Comparison of ENCODE assay signal across 8 mouse cellular contexts in the genomic region with DNA sequence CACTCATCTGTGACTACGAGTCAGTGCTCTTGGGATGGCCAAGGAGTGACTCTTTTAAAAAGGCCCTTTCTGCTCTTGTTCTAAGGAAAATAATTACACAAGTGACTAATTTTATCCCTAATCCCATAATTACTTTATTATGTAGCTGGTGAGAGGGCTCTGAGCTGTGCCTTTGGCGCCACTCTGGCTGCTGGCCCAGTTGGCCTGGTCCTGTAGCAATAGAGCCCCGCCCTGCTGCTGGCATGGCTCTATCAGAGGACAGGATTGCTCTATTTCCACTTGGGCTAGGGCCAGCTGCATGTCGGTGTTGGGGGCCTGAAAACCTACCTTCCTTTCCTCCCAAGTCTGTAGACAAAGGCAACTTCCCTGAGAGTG. TPM values are rescaled to one million over a fixed set of nuclear protein-coding genes. Genes with fewer than 3 reads are reported as not detected.
DNase-seq lines count a peak whose midpoint lies in the region; ATAC-seq lines count a peak whose summit lies in the region.

No protein-coding gene starts in this region.

- DNase-seq in heart, adult 18-20 months = peak; percentile 44 to 60
- DNase-seq in heart, embryonic 10.5 days (ENCODE audit: low spot score) = no peak
- DNase-seq in midbrain, embryonic 14.5 days = peak; percentile 39
- no peak for DNase-seq in thymus, postnatal 36 days
- no peak for DNase-seq in frontal cortex, postnatal 14 days (ENCODE audit: low spot score in 2 of 2)

- no peak overlapping the region for H3K4me2 ChIP-seq in midbrain, embryonic 14.5 days (ENCODE audit: low read length)
- H3K4me2 ChIP-seq in midbrain, embryonic 16.5 days (ENCODE audit: low read length) = no peak overlapping the region
- no peak overlapping the region for H3K4me2 ChIP-seq in heart, embryonic 15.5 days

- no peak overlapping the region for H3K9ac ChIP-seq in midbrain, embryonic 14.5 days (replicated peaks; ENCODE audit: low read length)
- no peak overlapping the region for H3K9ac ChIP-seq in midbrain, embryonic 16.5 days (ENCODE audit: low read depth, low read length)
- H3K9ac ChIP-seq in heart, embryonic 15.5 days = no peak overlapping the region

- no peaks in the 10 kb centered on the region for H3K36me3 ChIP-seq in heart, embryonic 10.5 days
- no peaks in the 10 kb centered on the region; the same call in 1 of the 2 replicates for H3K36me3 ChIP-seq in midbrain, embryonic 14.5 days (ENCODE audit: control insufficient read depth, insufficient read depth, low read length)
- H3K36me3 ChIP-seq in midbrain, embryonic 16.5 days (ENCODE audit: control insufficient read depth, insufficient read depth, low read length) = peaks cover 4% of the 10 kb centered on the region; the same call in 1 of the 2 replicates
- H3K36me3 ChIP-seq in heart, embryonic 15.5 days = no peaks in the 10 kb centered on the region

- 66% methylated on average over 4 of the region's 4 CpGs for WGBS in heart, embryonic 10.5 days
- WGBS in midbrain, embryonic 14.5 days = 64% methylated on average over 4 of the region's 4 CpGs
- 46% methylated on average over 4 of the region's 4 CpGs for WGBS in midbrain, embryonic 16.5 days
- WGBS in heart, embryonic 15.5 days = 37% methylated on average over 4 of the region's 4 CpGs

- H3K27me3 ChIP-seq in heart, embryonic 10.5 days (ENCODE audit: insufficient read depth, poor library complexity, severe bottlenecking) = no peaks in the 10 kb centered on the region
- H3K27me3 ChIP-seq in midbrain, embryonic 14.5 days (ENCODE audit: control insufficient read depth, insufficient read depth, low read length) = no peaks in the 10 kb centered on the region
- no peaks in the 10 kb centered on the region for H3K27me3 ChIP-seq in midbrain, embryonic 16.5 days (ENCODE audit: control insufficient read depth, insufficient read depth, low read depth, low read length)
- H3K27me3 ChIP-seq in heart, embryonic 15.5 days = no peaks in the 10 kb centered on the region

- H3K4me1 ChIP-seq in heart, embryonic 10.5 days = peaks cover 9% of the 10 kb centered on the region
- peaks cover 8% of the 10 kb centered on the region; the same call in 1 of the 2 replicates for H3K4me1 ChIP-seq in midbrain, embryonic 14.5 days (ENCODE audit: control insufficient read depth, insufficient read depth, low read length)
- H3K4me1 ChIP-seq in midbrain, embryonic 16.5 days (ENCODE audit: control insufficient read depth, insufficient read depth, low read length) = peaks cover 7% of the 10 kb centered on the region; the same call in 1 of the 2 replicates
- H3K4me1 ChIP-seq in heart, embryonic 15.5 days (replicated peaks) = peaks cover 22% of the 10 kb centered on the region

- no peak overlapping the region for H3K27ac ChIP-seq in heart, embryonic 10.5 days
- H3K27ac ChIP-seq in midbrain, embryonic 14.5 days (replicated peaks; ENCODE audit: low read depth, low read length) = no peak overlapping the region
- H3K27ac ChIP-seq in midbrain, embryonic 16.5 days (ENCODE audit: low read length) = no peak overlapping the region
- no peak overlapping the region for H3K27ac ChIP-seq in heart, embryonic 15.5 days

- H3K4me3 ChIP-seq in heart, embryonic 10.5 days = no peak overlapping the region
- H3K4me3 ChIP-seq in midbrain, embryonic 14.5 days (replicated peaks; ENCODE audit: low read depth, low read length) = no peak overlapping the region
- no peak overlapping the region for H3K4me3 ChIP-seq in midbrain, embryonic 16.5 days (ENCODE audit: low read depth, low read length)
- no peak overlapping the region for H3K4me3 ChIP-seq in heart, embryonic 15.5 days

- H3K9me3 ChIP-seq in heart, embryonic 10.5 days = no peaks in the 10 kb centered on the region
- H3K9me3 ChIP-seq in midbrain, embryonic 14.5 days (ENCODE audit: control insufficient read depth, low read length) = no peaks in the 10 kb centered on the region
- H3K9me3 ChIP-seq in midbrain, embryonic 16.5 days (replicated peaks; ENCODE audit: control insufficient read depth, low read length, poor library complexity, severe bottlenecking) = no peaks in the 10 kb centered on the region
- no peaks in the 10 kb centered on the region for H3K9me3 ChIP-seq in heart, embryonic 15.5 days (replicated peaks)

- ATAC-seq in midbrain, embryonic 14.5 days (ENCODE audit: low FRiP score, low TSS enrichment) = no peak
- ATAC-seq in midbrain, embryonic 16.5 days = no peak
- peak; percentile 62; the same call in 1 of the 2 replicates for ATAC-seq in heart, embryonic 15.5 days (replicated peaks; ENCODE audit: insufficient number of reproducible peaks, insufficient read depth, low FRiP score, low read depth)
- ATAC-seq in megakaryocyte-erythroid progenitor cell, adult 5-6 weeks (replicated peaks; ENCODE audit: low FRiP score, low TSS enrichment, poor library complexity, severe bottlenecking) = peak; percentile 80

RNA-seq across cellular contexts. Expression of gene Epb41l1, which starts 36.6 kb away (rescaled TPM):
- total RNA-seq in heart, adult 18-20 months (2021) = 10 to 100 TPM in 1 of 2 experiments, 1 to 10 TPM in 1; 7.5 to 10.5 TPM
- 0.97 and 1.5 TPM in 2 replicates for polyA plus RNA-seq in heart, embryonic 10.5 days (2016; fragmentation: Nextera tagmentation; extraction: Ambion mirVana)
- 20.9 and 26.1 TPM in 2 replicates for polyA plus RNA-seq in midbrain, embryonic 14.5 days (2014; fragmentation: Nextera tagmentation; extraction: Ambion mirVana)
- 18.5 and 19.4 TPM in 2 replicates for polyA plus RNA-seq in midbrain, embryonic 16.5 days (2015; fragmentation: Nextera tagmentation; extraction: Ambion mirVana)
- polyA plus RNA-seq in heart, embryonic 15.5 days (2015; fragmentation: Nextera tagmentation; extraction: Ambion mirVana) = 1.00 and 1.5 TPM in 2 replicates
- not detected in 2 replicates for total RNA-seq in megakaryocyte-erythroid progenitor cell, adult 5-6 weeks (2014; fragmentation: Nextera tagmentation)
- total RNA-seq in megakaryocyte-erythroid progenitor cell, adult 5-6 weeks (2017) = 0.15 TPM in 1 of 2 replicates, not detected in the other

Comparison
In these comparisons a context has a peak if more than half of its experiments do, and no peak if none do; other contexts are left out.
1. DNase-seq: peak in heart, adult 18-20 months (2 of 2) and midbrain, embryonic 14.5 days (single experiment); none in heart, embryonic 10.5 days (single experiment), thymus, postnatal 36 days (0 of 2) and frontal cortex, postnatal 14 days (0 of 2).
2. ATAC-seq: peak in heart, embryonic 15.5 days (single experiment) and megakaryocyte-erythroid progenitor cell, adult 5-6 weeks (single experiment); none in midbrain, embryonic 14.5 days (single experiment) and midbrain, embryonic 16.5 days (single experiment).